Mouse (Mus musculus) kidney, adult 2 months (tissue): ENCODE results near the gene Rsph1.

Experiments used
- CTCF ChIP-seq: fragments of 200-500 bp; conservative IDR thresholded peaks from 2 replicates; pipeline ENCODE4 v1.5.1; 2011; ENCODE audit warnings: low read depth, mild to moderate bottlenecking, control low read depth, low read length, moderate library complexity, mixed read lengths; ENCODE audit not compliant: insufficient read depth, insufficient read length
- POLR2A ChIP-seq: fragments of 200-500 bp; IDR thresholded peaks from one replicate; pipeline ENCODE4 v1.6.1; 2011; ENCODE audit warnings: low read depth, low read length, control low read depth

DNA sequence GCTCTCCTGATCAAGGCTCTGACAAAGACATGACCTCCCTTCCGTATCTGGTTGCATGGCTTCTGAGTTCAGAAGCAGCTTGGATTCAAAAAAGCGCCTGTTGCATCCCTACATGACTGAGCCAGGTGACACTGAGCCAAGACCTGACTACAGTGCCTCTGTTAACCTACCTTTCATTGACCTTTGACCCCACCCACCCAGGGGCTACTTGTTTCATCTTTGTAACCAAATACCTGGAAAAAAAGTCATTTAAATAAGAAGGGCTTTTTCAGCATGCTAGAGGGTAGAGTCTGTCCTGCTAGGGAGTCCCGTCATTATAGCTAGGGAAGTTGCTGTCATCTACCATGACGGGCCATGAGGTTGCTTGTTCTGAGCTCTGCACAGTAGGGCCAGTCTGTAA, 26.2 kb upstream of the Rsph1 start:
- TF ChIP-seq POLR2A: no peak
- TF ChIP-seq CTCF: no peak
